Mouse (Mus musculus) ES-E14 (cell line): ENCODE results near the gene Slmap. TPM values are rescaled to one million over a fixed set of nuclear protein-coding genes. Genes with fewer than 3 reads are reported as not detected.
A peak's percentile ranks its signal among the peaks of the same experiment; 100 is the strongest.

ENCODE experiments used
- DNase-seq: peaks from one replicate; pipeline ENCODE4 v3.0.0-alpha.2; 2013; ENCODE audit warnings: low read depth, low spot score
- H3K27ac ChIP-seq: 2 replicates; pipeline ENCODE4 v1.5.1; 2012; ENCODE audit warnings: low read depth, mild to moderate bottlenecking, low read length, moderate library complexity, mixed read lengths; ENCODE audit not compliant: poor library complexity, insufficient read depth, severe bottlenecking
- H3K36me3 ChIP-seq: 2 replicates; pipeline ENCODE4 v1.6.1; 2012; ENCODE audit warnings: mild to moderate bottlenecking, low read length, moderate library complexity, mixed read lengths; ENCODE audit not compliant: control insufficient read depth, poor library complexity, insufficient read depth, severe bottlenecking
- H3K4me1 ChIP-seq, 2 experiments: fragments of 150-350 bp in 1 of 2; sonication (generic) in 1 of 2; 2 replicates each; pipeline ENCODE4 v1.6.1; 2012; ENCODE audit warnings: low read length in 2 of 2, mild to moderate bottlenecking in 1 of 2, mixed read lengths in 1 of 2; ENCODE audit not compliant: control insufficient read depth in 2 of 2, insufficient read depth in 2 of 2, poor library complexity in 1 of 2
- H3K4me3 ChIP-seq, 2 experiments: fragments of 150-350 bp in 1 of 2; sonication (generic) in 1 of 2; 2 replicates each; pipeline ENCODE4 v1.5.1; 2012; ENCODE audit warnings: low read length in 2 of 2, low read depth in 1 of 2, mild to moderate bottlenecking in 1 of 2, mixed read lengths in 1 of 2; ENCODE audit not compliant: insufficient read depth in 1 of 2, poor library complexity in 1 of 2, severe bottlenecking in 1 of 2
- H3K9ac ChIP-seq: 2 replicates; pipeline ENCODE4 v1.6.1; 2012; ENCODE audit warnings: low read depth, mild to moderate bottlenecking, low read length, mixed read lengths; ENCODE audit not compliant: poor library complexity, insufficient read depth, severe bottlenecking
- H3K9me3 ChIP-seq: fragments of 150-350 bp; sonication (generic); 2 replicates; pipeline ENCODE4 v1.6.1; 2012; ENCODE audit warnings: low read depth, mild to moderate bottlenecking, low read length; ENCODE audit not compliant: control insufficient read depth, insufficient read depth
- CHD2 ChIP-seq: IDR thresholded peaks from 2 replicates; pipeline ENCODE4 v1.6.1; 2014; ENCODE audit warnings: mild to moderate bottlenecking, low read depth, low read length, inconsistent platforms
- HCFC1 ChIP-seq: IDR thresholded peaks from 2 replicates; pipeline ENCODE4 v1.6.1; 2012; ENCODE audit warnings: low read length, inconsistent platforms, borderline replicate concordance; ENCODE audit not compliant: insufficient read depth
- MAFK ChIP-seq: IDR thresholded peaks from 2 replicates; pipeline ENCODE4 v1.6.1; 2014; ENCODE audit warnings: mild to moderate bottlenecking, low read depth, low read length, inconsistent platforms; ENCODE audit not compliant: insufficient read depth
- ZC3H11A ChIP-seq: IDR thresholded peaks from 2 replicates; pipeline ENCODE4 v1.6.1; 2012; ENCODE audit warnings: low read depth, mild to moderate bottlenecking, inconsistent platforms, low read length, borderline replicate concordance
- ZNF384 ChIP-seq: IDR thresholded peaks from 2 replicates; pipeline ENCODE4 v1.6.1; 2012; ENCODE audit warnings: low read depth, low read length, inconsistent platforms
- in situ Hi-C, 2 experiments: fragments of 600-800 bp; cut with MboI; formaldehyde crosslinking; loops; one replicate each; pipeline ENCODE4 v1.15.1; 2025; ENCODE audit warnings: low sequenced_read_pairs in 2 of 2, inconsistent platforms in 1 of 2; ENCODE audit not compliant: unreplicated experiment in 2 of 2
- total RNA-seq: library from RNA; depleted of rRNA; stranded (reverse); fragments of 300-350 nt; gene quantifications from 2 replicates; pipeline ENCODE4 v1.2.3, GENCODE M21; 2012

Gene Slmap
- total RNA-seq, 1 experiment = 45.2 TPM

DNA sequence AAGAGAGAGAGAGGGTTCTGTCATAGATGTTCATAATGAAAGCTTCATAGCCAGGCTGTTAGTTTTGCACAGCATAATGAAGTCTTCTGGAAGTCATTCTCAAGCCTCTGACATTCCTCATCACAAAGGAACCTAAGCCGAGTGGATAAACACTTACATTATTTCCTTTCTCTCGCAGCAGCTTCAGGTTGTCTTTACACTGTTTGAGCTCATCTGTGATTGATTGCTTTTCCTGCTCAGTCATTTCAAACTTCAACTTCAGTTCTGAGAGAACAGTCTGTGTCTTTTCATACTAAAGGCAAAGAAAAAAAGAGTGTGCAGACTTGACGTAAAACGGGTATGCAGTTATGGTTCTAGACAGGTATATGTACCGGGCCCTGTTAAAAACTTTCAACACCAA is 116.8 kb downstream of the Slmap start:
- Histone ChIP-seq H3K36me3 (peaks cover 4% of the 10 kb centered on the region), H3K4me3 (no peak overlapping the region), H3K9me3 (no peaks in the 10 kb centered on the region), H3K4me1 (no peaks in the 10 kb centered on the region), H3K9ac (no peak overlapping the region), H3K27ac (no peak overlapping the region)
- TF ChIP-seq CHD2 (no peak), ZC3H11A (no peak), MAFK (no peak), HCFC1 (no peak), ZNF384 (no peak)
- no peak for DNase-seq
- in situ Hi-C loops = no loop called here

DNA sequence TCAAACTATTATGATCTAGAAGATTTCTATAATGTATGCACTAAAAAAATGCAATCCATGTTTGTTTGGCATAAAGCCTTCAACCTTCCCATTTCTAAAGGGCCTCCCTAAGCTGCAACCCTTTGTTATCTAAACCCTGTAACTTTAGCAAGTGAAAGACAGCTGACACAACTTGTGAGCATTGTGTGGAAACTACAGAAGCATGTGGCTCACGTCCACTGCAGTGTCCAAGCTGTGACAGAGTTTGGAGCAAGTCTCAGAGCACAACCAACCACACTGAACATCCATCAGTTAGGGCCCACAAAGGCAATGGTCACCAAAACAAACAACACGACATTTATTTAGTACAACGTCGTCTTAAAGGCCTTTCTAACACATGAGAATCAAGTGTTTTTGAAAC is 117.6 kb downstream of the Slmap start:
- no peak overlapping the region for H3K27ac ChIP-seq
- H3K36me3 ChIP-seq = peaks cover 2% of the 10 kb centered on the region
- H3K9ac ChIP-seq = no peak overlapping the region
- TF ChIP-seq ZC3H11A (no peak), CHD2 (no peak), MAFK (no peak), HCFC1 (no peak), ZNF384 (no peak)
- no peaks in the 10 kb centered on the region for H3K4me1 ChIP-seq
- DNase-seq = no peak
- no peak overlapping the region for H3K4me3 ChIP-seq
- H3K9me3 ChIP-seq = no peaks in the 10 kb centered on the region
- in situ Hi-C loops = no loop called here

DNA sequence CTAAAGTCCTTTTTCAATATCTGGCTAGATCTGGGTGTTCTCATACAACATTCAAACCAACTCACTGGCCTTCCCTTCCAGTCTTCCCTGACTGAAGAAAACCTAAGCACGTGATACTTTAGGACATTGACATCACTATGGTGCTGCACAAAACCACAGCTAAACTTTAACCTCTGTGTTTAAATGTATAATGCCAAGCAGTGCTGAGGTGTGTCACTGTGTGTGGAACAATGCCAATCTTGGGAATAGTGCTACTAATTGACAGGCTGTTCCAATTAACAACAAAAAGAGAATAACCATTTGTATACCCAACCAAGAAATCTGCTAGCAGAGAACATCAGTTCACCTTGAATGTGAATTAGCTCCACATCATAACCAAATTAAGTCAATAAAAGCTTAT is 121.2 kb downstream of the Slmap start:
- Histone ChIP-seq H3K4me1 (no peaks in the 10 kb centered on the region), H3K36me3 (no peaks in the 10 kb centered on the region), H3K4me3 (no peak overlapping the region), H3K9ac (no peak overlapping the region), H3K27ac (no peak overlapping the region), H3K9me3 (no peaks in the 10 kb centered on the region)
- TF ChIP-seq MAFK (no peak), CHD2 (no peak), HCFC1 (no peak), ZC3H11A (no peak)
- in situ Hi-C loops = no loop called here
- DNase-seq = no peak

DNA sequence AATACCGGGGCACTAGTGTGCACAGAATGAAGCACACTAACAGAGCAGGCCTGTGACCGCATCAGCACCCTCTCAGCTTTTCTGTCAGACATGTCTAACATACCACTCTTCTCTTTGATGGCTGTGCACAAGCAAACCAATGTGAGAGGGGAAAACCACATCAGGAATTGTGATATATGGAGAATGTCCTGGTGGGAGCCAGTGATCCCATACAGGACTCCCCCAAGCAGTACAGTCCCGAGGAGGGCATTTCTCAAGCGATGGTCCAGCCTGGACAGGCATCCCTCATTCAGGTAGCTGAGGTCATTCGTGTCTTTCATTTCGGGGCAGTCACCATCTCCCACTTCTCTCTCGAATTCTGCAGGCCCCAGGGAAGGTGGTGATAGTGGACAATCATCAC is 128.0 kb downstream of the Slmap start:
- no peak for DNase-seq
- H3K4me1 ChIP-seq = no peaks in the 10 kb centered on the region
- no peaks in the 10 kb centered on the region for H3K9me3 ChIP-seq
- in situ Hi-C loops = no loop called here
- H3K4me3 ChIP-seq = no peak overlapping the region
- no peaks in the 10 kb centered on the region for H3K36me3 ChIP-seq
- H3K27ac ChIP-seq = no peak overlapping the region
- H3K9ac ChIP-seq = no peak overlapping the region
- TF ChIP-seq ZC3H11A = no peak

DNA sequence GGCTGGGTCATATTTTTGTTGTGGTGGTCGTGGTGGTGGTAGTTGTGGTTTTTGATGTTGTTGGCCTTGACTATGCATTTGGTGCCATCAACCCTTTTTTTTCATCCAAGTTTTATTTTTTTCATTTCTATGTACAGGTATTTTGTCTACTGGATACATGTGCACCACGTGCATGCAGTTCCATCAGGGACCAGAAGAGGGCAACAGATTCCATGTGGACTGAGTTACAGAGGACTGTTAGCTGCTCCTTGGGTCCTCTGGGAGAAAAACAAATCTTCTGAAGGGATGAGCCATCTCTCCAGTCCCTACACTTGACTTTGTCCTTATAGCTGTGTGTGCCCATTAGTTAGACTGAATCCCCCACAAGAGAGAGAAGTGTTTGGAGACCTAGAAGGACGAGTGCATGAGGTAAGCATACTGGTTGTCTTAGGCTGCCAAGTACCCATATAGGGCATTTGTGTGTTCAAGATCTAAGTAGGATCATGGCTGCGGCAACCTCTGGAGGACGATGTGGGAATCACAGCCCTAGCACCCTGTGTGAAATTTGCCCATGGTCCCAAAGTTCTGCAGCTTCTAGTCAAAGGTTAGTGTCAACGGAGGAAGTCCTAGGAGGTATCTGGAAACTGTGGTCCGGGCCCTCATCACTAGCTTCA is 136.1 kb downstream of the Slmap start:
- H3K9ac ChIP-seq = no peak overlapping the region
- no peaks in the 10 kb centered on the region for H3K36me3 ChIP-seq
- no peaks in the 10 kb centered on the region for H3K9me3 ChIP-seq
- TF ChIP-seq ZC3H11A (peak; percentile 38), MAFK (no peak), HCFC1 (no peak)
- in situ Hi-C loops = no loop called here
- no peak overlapping the region for H3K27ac ChIP-seq
- no peak overlapping the region for H3K4me3 ChIP-seq
- no peaks in the 10 kb centered on the region for H3K4me1 ChIP-seq
- peak; percentile 46 for DNase-seq
